Mouse (Mus musculus) inflammation-experienced regulatory T-cells (primary cell): Measurements from ENCODE around the gene Slc30a9. TPM values are rescaled to one million over a fixed set of nuclear protein-coding genes. Genes with fewer than 3 reads are reported as not detected.

Experiments used
- polyA plus RNA-seq, 2 experiments: library from polyadenylated mRNA; unstranded; fragments of 100-300 nt; shearing (Covaris generic); gene quantifications; one replicate each; pipeline ENCODE4 v1.2.1; 2017

The Slc30a9 gene
- polyA plus RNA-seq, result 10 to 100 TPM; 70.7 to 87.1 TPM

DNA sequence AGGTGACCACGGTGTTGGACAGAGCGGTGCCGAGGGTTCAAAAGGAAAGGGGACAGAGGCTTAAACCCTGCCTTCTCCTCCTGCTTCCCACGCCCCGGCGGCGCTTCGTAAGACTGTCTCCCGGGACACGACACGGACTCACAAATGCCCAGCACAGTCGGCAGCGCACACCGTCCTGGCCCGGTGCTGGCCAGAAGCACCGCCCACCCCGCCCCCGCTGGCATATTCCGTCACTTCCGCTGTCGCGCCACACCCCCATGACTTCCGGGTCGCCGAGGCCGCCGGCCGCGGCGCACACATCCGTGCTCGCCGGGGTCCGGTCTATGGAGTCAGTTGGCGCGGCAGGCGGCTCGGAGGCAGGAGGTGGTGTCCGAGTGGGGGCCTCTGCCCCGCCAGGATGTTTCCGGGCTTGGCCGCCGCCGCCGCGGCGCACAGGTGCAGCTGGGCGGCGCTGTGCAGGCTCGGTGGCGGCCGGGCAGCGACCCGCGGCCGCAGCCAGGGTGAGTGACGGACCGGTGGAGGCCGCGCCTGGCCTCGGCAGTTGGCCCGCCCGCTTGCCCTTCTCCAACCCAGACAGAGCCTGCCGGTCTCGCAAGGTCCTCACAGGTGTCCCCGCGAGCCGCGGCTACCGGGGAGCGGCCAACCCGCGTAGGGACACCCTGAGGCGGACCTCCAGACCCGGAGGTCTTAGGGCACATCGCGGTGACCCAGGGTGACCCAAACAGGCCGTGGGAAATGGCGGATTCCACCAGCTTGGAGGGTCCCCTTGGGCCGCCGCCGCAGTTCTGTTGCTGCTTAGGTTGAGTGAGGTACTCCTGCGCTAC is at the start of gene Slc30a9:
Gene Slc30a9, plus strand, starts transcription at position 258 of the 824 bp plus-strand sequence.

DNA sequence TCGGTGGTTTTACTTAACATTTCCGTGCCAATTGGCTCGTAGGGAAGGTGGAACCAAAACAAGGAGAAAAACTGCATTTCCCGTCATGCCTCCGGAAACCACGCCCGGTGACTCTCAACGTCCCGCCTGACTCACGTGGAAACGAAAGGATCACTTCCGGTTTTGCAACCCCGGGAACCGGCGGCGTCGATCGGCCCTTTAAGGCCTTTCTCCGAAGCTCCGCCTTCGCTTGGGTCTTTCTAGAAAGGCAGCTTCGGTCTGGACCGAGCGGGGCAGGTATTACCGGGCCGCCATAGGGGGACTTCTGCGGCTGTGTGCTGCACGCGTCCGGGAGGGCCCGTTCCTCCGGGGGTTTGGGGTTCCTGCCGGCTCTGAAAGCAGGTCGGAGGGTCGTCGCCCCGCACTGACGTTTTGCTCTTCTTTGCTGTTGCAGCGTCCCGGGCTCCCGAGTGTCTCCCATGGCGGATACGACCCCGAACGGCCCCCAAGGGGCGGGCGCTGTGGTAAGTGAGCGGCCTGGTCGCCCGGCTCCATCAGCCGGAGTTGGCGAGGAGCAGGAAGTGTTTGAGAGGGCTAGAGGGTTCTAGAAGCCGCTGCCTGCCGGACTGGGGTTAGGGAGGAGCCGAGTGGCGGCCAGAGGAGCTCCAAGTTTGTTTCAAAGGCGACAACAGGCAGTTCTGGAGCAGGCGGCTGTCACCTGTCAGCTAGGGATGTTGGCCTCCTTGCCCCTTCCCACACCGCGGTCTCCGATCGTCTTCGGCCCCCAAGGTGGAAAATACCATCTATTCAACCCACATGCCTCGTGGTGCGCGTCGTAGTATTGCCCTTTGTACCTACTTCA is 46.0 kb upstream of the Slc30a9 start, which contains the start of gene Tmem33:
Gene Tmem33, plus strand, starts transcription at position 35 of the 841 bp plus-strand sequence.

Other genes starting within 250 kb of the Slc30a9 start
- gene Phox2b, start 207.7 kb upstream of the Slc30a9 start, polyA plus RNA-seq, result 1 to 10 TPM in 1 of 2 experiments, under 1 TPM in 1; 0.13 to 1.1 TPM
- gene Tmem33, start 46.4 kb upstream of the Slc30a9 start, polyA plus RNA-seq, result 100 to 1,000 TPM in 1 of 2 experiments, 10 to 100 TPM in 1; 94.2 to 103 TPM
- under 1 TPM; 0.28 to 0.39 TPM for gene Bend4, start 121.4 kb downstream of the Slc30a9 start, polyA plus RNA-seq